Mouse (Mus musculus): Measurements from ENCODE around the gene Nsun4.

Gene Nsun4

GRCm38 (mm10) chr4:116053399-116053961 is at the start of gene Nsun4:
Nsun4 (minus strand) TSS chr4:116053876.
- peak; percentile 93 for DNase-seq (ENCODE audit: low spot score)

GRCm38 (mm10) chr4:116100959-116101358 is 47.3 kb upstream of the Nsun4 start:
- DNase-seq (ENCODE audit: low spot score): no peak

- no peak for DNase-seq (ENCODE audit: low spot score)
Measured at GRCm38 (mm10) chr4:116097211-116097610, 43.5 kb upstream of the Nsun4 start.

GRCm38 (mm10) chr4:116096291-116096690 is 42.6 kb upstream of the Nsun4 start:
- no peak for DNase-seq (ENCODE audit: low spot score)

GRCm38 (mm10) chr4:116088510-116089249 is 35.0 kb upstream of the Nsun4 start:
- DNase-seq (ENCODE audit: low spot score): no peak

GRCm38 (mm10) chr4:116077240-116078095 is 23.8 kb upstream of the Nsun4 start:
- no peak for DNase-seq (ENCODE audit: low spot score)

- DNase-seq (ENCODE audit: low spot score): peak; percentile 23
Measured at GRCm38 (mm10) chr4:116076369-116077231, 22.9 kb upstream of the Nsun4 start.

GRCm38 (mm10) chr4:116075631-116076368 is 22.1 kb upstream of the Nsun4 start:
- DNase-seq (ENCODE audit: low spot score): peak; percentile 72

GRCm38 (mm10) chr4:116074861-116075620 is 21.4 kb upstream of the Nsun4 start, which contains the start of the genes Uqcrh and Lrrc41:
Uqcrh (minus strand) TSS chr4:116075071.
Lrrc41 (plus strand) TSS chr4:116075269.
- DNase-seq (ENCODE audit: low spot score): peak; percentile 94

- DNase-seq (ENCODE audit: low spot score): peak; percentile 32
Measured at GRCm38 (mm10) chr4:116074145-116074675, 20.5 kb upstream of the Nsun4 start.

GRCm38 (mm10) chr4:116073146-116073545 is 19.5 kb upstream of the Nsun4 start:
- DNase-seq (ENCODE audit: low spot score): no peak

- DNase-seq (ENCODE audit: low spot score): no peak
Measured at GRCm38 (mm10) chr4:116070116-116070515, 16.4 kb upstream of the Nsun4 start.

- DNase-seq (ENCODE audit: low spot score): no peak
Measured at GRCm38 (mm10) chr4:116063855-116064254, 10.2 kb upstream of the Nsun4 start.

- no peak for DNase-seq (ENCODE audit: low spot score)
Measured at GRCm38 (mm10) chr4:116059012-116059726, 5.5 kb upstream of the Nsun4 start.

GRCm38 (mm10) chr4:116057559-116057958 is 3.9 kb upstream of the Nsun4 start:
- DNase-seq (ENCODE audit: low spot score): no peak

GRCm38 (mm10) chr4:116052526-116053293 is 966 bp downstream of the Nsun4 start:
- peak; percentile 71 for DNase-seq (ENCODE audit: low spot score)

- DNase-seq (ENCODE audit: low spot score): no peak
Measured at GRCm38 (mm10) chr4:116049211-116049610, 4.5 kb downstream of the Nsun4 start.

GRCm38 (mm10) chr4:116048130-116048920 is 5.4 kb downstream of the Nsun4 start:
- peak; percentile 91 for DNase-seq (ENCODE audit: low spot score)

All from lung, postnatal 25 days (tissue).